Mouse (Mus musculus): ENCODE results near the gene Rcn3. TPM values are rescaled to one million over a fixed set of nuclear protein-coding genes. Genes with fewer than 3 reads are reported as not detected.

Gene Rcn3
- polyA plus RNA-seq, 1 experiment from 2014 or later: 93.3 TPM

DNA sequence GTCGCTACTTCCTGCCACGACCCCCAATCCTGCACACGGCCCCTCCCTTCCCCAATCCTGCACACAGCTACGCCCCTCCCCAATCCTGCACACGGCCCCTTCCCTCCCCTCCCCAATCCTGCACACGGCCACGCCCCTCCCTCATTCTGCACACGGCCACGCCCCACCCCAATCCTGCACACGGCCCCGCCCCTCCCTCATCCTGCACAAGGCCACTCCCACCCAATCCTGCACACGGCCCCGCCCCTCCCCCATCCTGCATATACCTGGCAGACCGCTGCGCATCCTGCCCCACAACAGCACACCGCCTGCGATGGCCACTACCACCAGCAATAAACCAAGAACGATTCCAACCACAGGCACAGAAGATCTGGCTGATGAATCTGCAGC is 1.5 kb upstream of the Rcn3 start:
- Histone ChIP-seq H3K4me3 (replicated peaks; ENCODE audit: low read length) (no peak overlapping the region), H3K27me3 (ENCODE audit: control insufficient read depth, insufficient read depth, low read length) (no peaks in the 10 kb centered on the region), H3K9ac (no peak overlapping the region), H3K4me1 (replicated peaks; ENCODE audit: control insufficient read depth, insufficient read depth, low read length) (no peaks in the 10 kb centered on the region), H3K27ac (no peak overlapping the region), H3K4me2 (replicated peaks) (no peak overlapping the region), H3K9me3 (ENCODE audit: control insufficient read depth, low read length) (no peaks in the 10 kb centered on the region), H3K36me3 (replicated peaks; ENCODE audit: control insufficient read depth, insufficient read depth) (no peaks in the 10 kb centered on the region)
- no peak for DNase-seq (ENCODE audit: low spot score)
- ATAC-seq (ENCODE audit: low FRiP score): no peak
- WGBS: 38% methylated on average over 18 of the region's 18 CpGs

DNA sequence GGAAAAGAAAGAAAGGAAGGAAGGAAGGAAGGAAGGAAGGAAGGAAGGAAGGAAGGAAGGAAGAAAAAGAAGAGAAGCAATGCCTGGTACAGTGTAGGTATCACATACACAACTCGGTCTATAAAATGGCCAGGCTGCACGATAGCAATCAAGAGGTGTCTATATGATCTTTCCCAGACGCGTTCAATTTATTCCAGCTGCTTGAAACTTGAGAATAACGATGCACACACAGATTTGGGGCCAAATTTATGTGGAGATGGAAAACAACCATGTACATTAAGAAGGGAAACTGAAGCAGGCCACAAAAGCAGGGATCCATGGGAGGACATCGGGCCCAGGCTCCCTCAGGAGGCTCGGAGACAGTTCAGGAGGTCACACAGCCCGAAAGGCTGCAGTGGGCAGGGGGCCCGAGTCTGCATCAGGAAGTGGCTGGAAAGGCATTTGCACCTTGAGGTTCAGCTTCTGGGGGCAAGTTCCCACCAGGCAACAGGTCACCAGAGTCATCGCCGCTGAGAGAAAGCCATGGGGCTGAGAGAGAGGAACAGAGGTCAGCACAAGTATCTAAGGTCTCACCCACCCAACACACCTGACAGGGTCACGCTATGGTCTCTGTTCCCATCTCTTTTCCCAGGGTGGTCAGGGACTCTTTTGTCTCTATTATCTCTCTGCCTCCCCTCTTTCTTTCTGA is 951 bp upstream of the Rcn3 start:
- H3K4me3 ChIP-seq (replicated peaks; ENCODE audit: low read length): no peak overlapping the region
- H3K9me3 ChIP-seq (ENCODE audit: control insufficient read depth, low read length): no peaks in the 10 kb centered on the region
- DNase-seq (ENCODE audit: low spot score) (no peak), ATAC-seq (ENCODE audit: low FRiP score) (no peak)
- H3K27me3 ChIP-seq (ENCODE audit: control insufficient read depth, insufficient read depth, low read length): no peaks in the 10 kb centered on the region
- 71% methylated on average over 12 of the region's 12 CpGs for WGBS
- no peak overlapping the region for H3K27ac ChIP-seq
- no peaks in the 10 kb centered on the region for H3K36me3 ChIP-seq (replicated peaks; ENCODE audit: control insufficient read depth, insufficient read depth)
- no peak overlapping the region for H3K4me2 ChIP-seq (replicated peaks)
- no peak overlapping the region for H3K9ac ChIP-seq
- H3K4me1 ChIP-seq (replicated peaks; ENCODE audit: control insufficient read depth, insufficient read depth, low read length): no peaks in the 10 kb centered on the region

DNA sequence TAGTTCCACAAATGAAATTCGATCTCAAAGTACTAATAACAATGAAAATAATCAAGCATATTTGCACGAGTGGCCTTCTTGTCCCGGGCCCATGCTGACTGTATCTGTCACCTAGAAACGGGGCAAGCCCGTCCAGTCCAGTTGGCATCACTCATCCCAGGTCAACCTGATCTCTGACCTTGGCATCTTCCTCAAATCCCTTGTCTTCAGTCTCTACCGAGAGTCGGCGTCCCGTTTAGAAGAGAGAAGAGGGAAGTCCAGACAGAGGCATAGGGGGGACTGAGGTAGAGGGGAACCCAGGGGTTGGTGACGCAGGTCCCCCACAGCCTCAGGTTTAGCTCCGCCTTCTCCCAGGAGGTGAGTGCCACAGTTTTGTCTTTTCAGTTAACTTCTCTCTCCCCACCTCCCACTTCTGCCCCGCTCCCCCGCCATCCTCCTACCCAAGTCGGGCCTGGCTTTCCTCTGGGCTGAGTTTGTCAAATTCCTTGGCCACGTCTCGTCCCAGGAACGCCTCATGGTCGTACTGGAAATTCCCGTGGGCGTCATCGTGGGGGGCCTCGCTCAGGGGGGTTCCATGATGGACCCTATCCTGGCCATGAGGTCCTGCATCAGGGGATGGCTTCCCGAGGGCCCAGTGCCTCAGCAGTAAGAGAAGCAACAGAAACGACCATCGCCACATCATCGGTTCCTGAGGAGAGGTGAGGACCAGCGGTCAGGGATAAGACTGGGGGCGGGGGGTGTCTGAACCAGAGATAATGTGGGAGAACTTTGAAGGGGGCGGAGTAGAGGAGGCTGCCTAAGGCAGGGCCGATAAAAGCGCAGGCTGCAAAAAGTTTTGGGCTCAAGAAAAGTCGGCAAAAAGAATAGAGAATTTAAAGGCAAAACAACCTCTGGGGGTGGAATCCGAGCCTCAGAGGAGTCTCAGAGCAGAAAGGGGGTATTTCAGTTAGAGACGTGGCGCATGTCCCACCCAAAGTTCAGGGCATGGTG is 725 bp downstream of the Rcn3 start:
- DNase-seq (ENCODE audit: low spot score) (no peak), ATAC-seq (ENCODE audit: low FRiP score) (peak; percentile 32; the same call in 1 of the 2 replicates)
- Histone ChIP-seq H3K27ac (no peak overlapping the region), H3K4me1 (replicated peaks; ENCODE audit: control insufficient read depth, insufficient read depth, low read length) (no peaks in the 10 kb centered on the region), H3K4me3 (replicated peaks; ENCODE audit: low read length) (peak overlapping the region; percentile 35), H3K36me3 (replicated peaks; ENCODE audit: control insufficient read depth, insufficient read depth) (no peaks in the 10 kb centered on the region), H3K27me3 (ENCODE audit: control insufficient read depth, insufficient read depth, low read length) (no peaks in the 10 kb centered on the region), H3K9ac (peak overlapping the region; percentile 32), H3K9me3 (ENCODE audit: control insufficient read depth, low read length) (no peaks in the 10 kb centered on the region), H3K4me2 (replicated peaks) (peak overlapping the region; percentile 52)
- 17% methylated on average over 35 of the region's 35 CpGs for WGBS

DNA sequence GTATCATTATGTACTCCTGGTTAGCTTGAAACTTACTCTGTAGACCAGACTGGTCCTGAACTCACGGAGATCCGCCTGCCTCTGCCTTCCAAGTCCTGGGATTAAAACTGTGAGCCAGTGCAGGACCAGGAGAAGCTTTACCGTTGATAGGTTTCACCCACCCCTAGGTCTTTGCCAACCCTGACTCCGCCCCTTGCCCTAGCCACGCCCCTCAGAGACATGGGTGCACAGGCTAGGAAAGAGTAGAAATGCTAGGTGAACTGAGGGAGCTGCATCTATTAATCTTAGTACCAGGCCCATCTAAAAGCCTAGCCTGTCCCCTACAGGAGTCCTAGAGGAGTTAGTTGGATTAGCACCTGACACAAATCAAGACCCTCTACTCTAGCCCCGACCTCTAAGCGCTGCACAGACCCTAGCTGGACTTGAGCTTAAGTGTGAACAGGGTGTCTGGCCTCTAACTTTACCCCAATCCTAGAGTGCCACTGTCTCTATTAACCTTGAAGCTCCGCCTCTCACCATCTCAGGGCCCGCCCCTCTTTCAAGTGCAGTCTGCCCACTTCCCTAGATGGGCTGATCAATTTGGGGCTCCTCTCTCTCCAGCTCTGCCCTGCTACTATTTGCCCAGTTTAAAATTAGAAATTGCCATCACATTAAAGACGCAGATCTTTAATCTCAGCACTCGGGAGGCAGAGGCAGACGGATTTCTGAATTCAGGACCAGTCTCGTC is 1.6 kb downstream of the Rcn3 start:
- DNase-seq (ENCODE audit: low spot score): no peak
- Histone ChIP-seq H3K4me2 (replicated peaks) (peak overlapping the region; percentile 52), H3K4me1 (replicated peaks; ENCODE audit: control insufficient read depth, insufficient read depth, low read length) (no peaks in the 10 kb centered on the region), H3K36me3 (replicated peaks; ENCODE audit: control insufficient read depth, insufficient read depth) (no peaks in the 10 kb centered on the region), H3K27ac (no peak overlapping the region), H3K27me3 (ENCODE audit: control insufficient read depth, insufficient read depth, low read length) (no peaks in the 10 kb centered on the region), H3K4me3 (replicated peaks; ENCODE audit: low read length) (peak overlapping the region; percentile 35; the same call in 1 of the 2 replicates), H3K9ac (no peak overlapping the region), H3K9me3 (ENCODE audit: control insufficient read depth, low read length) (no peaks in the 10 kb centered on the region)
- ATAC-seq (ENCODE audit: low FRiP score): no peak
- WGBS: 82% methylated on average over 13 of the region's 13 CpGs

DNA sequence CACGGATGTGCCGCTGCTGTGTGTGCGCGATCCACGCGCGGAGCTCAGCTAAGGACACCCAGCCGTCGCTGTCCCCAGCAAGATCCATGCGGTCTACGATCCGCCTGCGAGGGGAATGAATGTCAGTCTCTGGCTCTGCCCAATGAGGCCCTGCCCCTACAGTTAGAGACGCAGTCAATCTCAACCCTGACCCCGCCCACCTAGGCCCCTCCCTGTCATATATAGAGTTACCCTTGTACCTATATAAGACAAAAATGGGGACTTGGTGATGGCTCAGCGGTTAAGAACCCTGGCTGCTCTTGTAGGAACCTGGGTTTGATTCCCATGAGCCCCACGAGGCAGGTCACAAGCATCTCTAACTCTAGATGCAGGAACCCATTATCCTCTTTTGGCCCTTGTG is 3.4 kb downstream of the Rcn3 start:
- H3K27me3 ChIP-seq (ENCODE audit: control insufficient read depth, insufficient read depth, low read length): no peaks in the 10 kb centered on the region
- H3K4me3 ChIP-seq (replicated peaks; ENCODE audit: low read length): no peak overlapping the region
- ATAC-seq (ENCODE audit: low FRiP score) (no peak), DNase-seq (ENCODE audit: low spot score) (no peak)
- no peaks in the 10 kb centered on the region for H3K36me3 ChIP-seq (replicated peaks; ENCODE audit: control insufficient read depth, insufficient read depth)
- no peak overlapping the region for H3K9ac ChIP-seq
- H3K27ac ChIP-seq: no peak overlapping the region
- no peaks in the 10 kb centered on the region for H3K9me3 ChIP-seq (ENCODE audit: control insufficient read depth, low read length)
- no peak overlapping the region for H3K4me2 ChIP-seq (replicated peaks)
- WGBS: 95% methylated on average over 17 of the region's 17 CpGs
- H3K4me1 ChIP-seq (replicated peaks; ENCODE audit: control insufficient read depth, insufficient read depth, low read length): no peaks in the 10 kb centered on the region

DNA sequence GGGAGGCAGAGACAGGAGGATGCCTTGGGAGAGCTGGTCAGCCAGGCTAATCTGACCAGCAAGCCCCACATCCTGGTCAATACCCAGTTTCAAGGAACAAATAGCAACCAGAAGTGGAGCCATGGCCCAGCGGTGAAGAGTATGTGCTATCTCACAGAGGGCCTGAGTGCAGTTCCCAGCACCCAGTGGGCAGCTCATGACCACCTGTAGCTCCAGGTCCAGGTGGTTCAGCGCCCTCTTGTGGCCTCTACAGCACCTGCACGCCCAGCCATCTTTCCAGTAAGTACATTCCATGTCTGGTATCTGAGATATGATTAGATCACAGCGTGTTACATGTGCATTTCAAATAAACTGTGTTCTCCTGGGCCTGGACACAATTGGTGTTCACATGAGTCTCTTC is 5.9 kb downstream of the Rcn3 start:
- no peak overlapping the region for H3K4me3 ChIP-seq (replicated peaks; ENCODE audit: low read length)
- H3K36me3 ChIP-seq (replicated peaks; ENCODE audit: control insufficient read depth, insufficient read depth): no peaks in the 10 kb centered on the region
- ATAC-seq (ENCODE audit: low FRiP score) (no peak), DNase-seq (ENCODE audit: low spot score) (no peak)
- H3K9me3 ChIP-seq (ENCODE audit: control insufficient read depth, low read length): no peaks in the 10 kb centered on the region
- H3K4me1 ChIP-seq (replicated peaks; ENCODE audit: control insufficient read depth, insufficient read depth, low read length): no peaks in the 10 kb centered on the region
- no peaks in the 10 kb centered on the region for H3K27me3 ChIP-seq (ENCODE audit: control insufficient read depth, insufficient read depth, low read length)
- H3K9ac ChIP-seq: no peak overlapping the region
- no peak overlapping the region for H3K27ac ChIP-seq
- H3K4me2 ChIP-seq (replicated peaks): no peak overlapping the region
- WGBS: 77% methylated on average over 4 of the region's 4 CpGs

DNA sequence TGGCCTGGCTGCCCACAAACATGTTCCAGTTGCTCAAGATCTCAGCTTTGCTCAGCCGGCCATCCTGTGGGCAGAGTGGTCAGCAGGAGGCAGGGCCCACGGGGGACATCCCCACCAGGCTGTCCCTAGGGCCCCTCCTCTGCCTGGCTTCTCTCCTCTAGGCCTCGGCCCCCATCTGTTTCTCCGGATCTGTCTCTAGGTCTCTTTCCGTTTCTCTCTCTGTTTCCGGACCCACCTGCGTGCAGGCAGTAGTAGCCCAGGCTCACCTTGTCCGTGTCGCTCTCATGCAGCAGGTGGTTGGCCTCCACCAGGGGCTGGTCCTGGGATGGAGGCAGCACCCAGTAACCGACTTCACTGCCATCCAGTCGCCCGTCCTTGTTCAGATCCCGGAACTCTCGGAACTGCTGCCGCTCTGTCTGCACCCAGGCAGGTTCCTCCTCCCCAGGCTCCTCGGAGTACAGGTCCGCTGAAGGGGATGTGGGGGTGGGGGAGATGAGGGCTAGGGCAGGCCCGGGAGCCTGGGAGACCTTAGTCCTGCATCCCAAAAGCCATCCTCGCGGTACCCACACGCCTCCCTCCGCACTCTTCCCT is 8.6 kb downstream of the Rcn3 start:
- WGBS: 79% methylated on average over 22 of the region's 22 CpGs
- no peak overlapping the region for H3K27ac ChIP-seq

DNA sequence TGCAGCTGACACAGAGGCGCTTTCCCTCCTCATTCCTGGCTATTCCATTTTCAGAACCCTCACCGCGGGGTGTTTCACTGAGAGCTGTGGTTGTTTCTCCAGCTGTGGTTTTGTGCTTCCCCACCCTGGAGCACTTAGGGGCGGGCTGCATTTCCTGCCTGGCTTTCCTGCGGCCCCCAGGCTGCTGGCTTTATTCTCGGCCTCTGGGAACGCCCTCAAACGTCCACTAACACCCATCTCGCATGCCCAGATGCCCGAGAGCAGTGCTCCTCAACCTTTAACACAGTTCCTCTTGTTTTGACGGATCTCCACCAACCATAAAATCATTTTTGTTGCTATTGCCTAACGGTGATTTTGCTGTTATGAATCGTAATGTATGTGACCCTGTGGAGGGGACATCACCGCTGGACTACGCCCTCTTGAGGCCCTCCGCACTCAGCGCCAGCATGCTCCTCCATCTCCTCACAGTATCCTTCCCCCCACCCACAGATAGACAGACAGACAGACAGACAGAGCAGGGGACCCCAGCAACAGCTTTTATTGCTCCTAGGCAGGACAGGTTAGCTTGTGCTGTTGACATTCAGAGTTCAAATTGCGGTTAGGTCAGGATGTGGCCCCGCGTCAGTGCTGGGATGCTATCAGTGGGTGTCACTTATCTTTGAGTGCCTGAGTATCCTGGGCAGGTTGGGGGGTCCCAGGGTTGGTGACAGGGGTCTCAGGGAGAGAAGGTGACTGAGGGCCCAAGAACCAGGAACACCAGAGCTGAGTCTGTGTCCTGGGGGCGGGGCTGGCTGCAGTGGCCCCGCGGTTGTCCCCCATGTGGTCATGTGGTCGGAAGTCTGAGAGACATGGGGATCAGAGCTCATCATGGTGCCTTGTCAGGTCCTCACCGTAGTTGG is 9.4 kb downstream of the Rcn3 start:
- H3K9ac ChIP-seq: no peak overlapping the region
- peak overlapping the region; percentile 28; the same call in 1 of the 2 replicates for H3K27ac ChIP-seq
- ATAC-seq (ENCODE audit: low FRiP score): no peak
- 70% methylated on average over 25 of the region's 25 CpGs for WGBS
- DNase-seq (ENCODE audit: low spot score): no peak
- no peaks in the 10 kb centered on the region for H3K27me3 ChIP-seq (ENCODE audit: control insufficient read depth, insufficient read depth, low read length)
- peaks cover 2% of the 10 kb centered on the region; the same call in 1 of the 2 replicates for H3K36me3 ChIP-seq (replicated peaks; ENCODE audit: control insufficient read depth, insufficient read depth)
- H3K4me1 ChIP-seq (replicated peaks; ENCODE audit: control insufficient read depth, insufficient read depth, low read length): no peaks in the 10 kb centered on the region
- no peak overlapping the region for H3K4me3 ChIP-seq (replicated peaks; ENCODE audit: low read length)
- no peaks in the 10 kb centered on the region for H3K9me3 ChIP-seq (ENCODE audit: control insufficient read depth, low read length)
- H3K4me2 ChIP-seq (replicated peaks): no peak overlapping the region

More for the DNA sequence above, 8.6 kb downstream of the Rcn3 start:
- ATAC-seq (ENCODE audit: low FRiP score) (no peak), DNase-seq (ENCODE audit: low spot score) (no peak)
- Histone ChIP-seq H3K9me3 (ENCODE audit: control insufficient read depth, low read length) (no peaks in the 10 kb centered on the region), H3K27me3 (ENCODE audit: control insufficient read depth, insufficient read depth, low read length) (no peaks in the 10 kb centered on the region), H3K4me2 (replicated peaks) (no peak overlapping the region), H3K9ac (no peak overlapping the region; the same call in 1 of the 2 replicates), H3K36me3 (replicated peaks; ENCODE audit: control insufficient read depth, insufficient read depth) (no peaks in the 10 kb centered on the region; the same call in 1 of the 2 replicates), H3K4me1 (replicated peaks; ENCODE audit: control insufficient read depth, insufficient read depth, low read length) (no peaks in the 10 kb centered on the region), H3K4me3 (replicated peaks; ENCODE audit: low read length) (no peak overlapping the region)

All from hindbrain, embryonic 14.5 days (tissue).